Mouse (Mus musculus) brain, embryonic 14.5 days (tissue): ENCODE results near the gene Celf2.

Experiments
- CTCF ChIP-seq: fragments of 200-500 bp; IDR thresholded peaks from 2 replicates; pipeline ENCODE4 v1.5.1; 2012; ENCODE audit warnings: inconsistent platforms, mild to moderate bottlenecking, moderate library complexity, borderline replicate concordance; ENCODE audit not compliant: insufficient read depth, insufficient read length; ENCODE audit errors: extremely low read depth
- POLR2A ChIP-seq: fragments of 200-500 bp; IDR thresholded peaks from 2 replicates; pipeline ENCODE4 v1.6.1; 2012; ENCODE audit warnings: mild to moderate bottlenecking, inconsistent platforms, borderline replicate concordance; ENCODE audit not compliant: poor library complexity, insufficient read depth, insufficient read length, severe bottlenecking; ENCODE audit errors: extremely low read depth

GRCm38 (mm10) chr2:6721460-6722401 lies 787.6 kb downstream of the Celf2 start:
- TF ChIP-seq CTCF (no peak), POLR2A (no peak)
